Mouse (Mus musculus) heart, adult 11 months (tissue): ENCODE measurements at regions not wholly inside any gene's neighbourhood (a gene's known extent, or its start where the extent isn't known, plus 50 kb on each side); places are given as distances from the start of the nearest gene placed in this dataset.

Experiments used
- DNase-seq: peaks from one replicate; pipeline ENCODE4 v3.0.0; 2022

DNA sequence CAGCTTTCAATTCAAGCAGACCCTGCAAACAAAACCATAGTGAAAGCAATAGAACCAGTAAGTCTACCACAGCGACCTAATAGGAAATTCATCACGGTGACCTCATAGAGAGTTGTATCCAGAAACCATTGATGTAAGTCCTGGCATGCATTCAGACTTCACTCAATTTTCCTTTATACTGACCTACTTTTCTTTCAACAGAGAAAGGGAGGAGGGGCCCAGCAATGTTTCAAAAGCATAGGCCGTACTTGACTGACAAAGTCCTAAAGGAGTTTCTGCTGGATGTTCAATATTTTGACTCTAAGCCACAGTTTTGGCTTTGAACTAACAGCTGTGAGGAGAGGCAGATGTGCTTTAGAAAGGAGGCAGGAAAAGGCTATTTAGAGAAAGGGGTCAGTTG, 88.4 kb downstream of the AI593442 start:
- no peak for DNase-seq

- DNase-seq = no peak
These were observed 105.5 kb downstream of the AI593442 start for GRCm38 (mm10) chr9:52574066-52574465.

- DNase-seq = no peak
These were observed 127.9 kb downstream of the AI593442 start for GRCm38 (mm10) chr9:52551577-52552281.

GRCm38 (mm10) chr9:52546071-52546470, 133.5 kb downstream of the AI593442 start:
- DNase-seq = no peak

- no peak for DNase-seq
These were observed 140.5 kb downstream of the AI593442 start for GRCm38 (mm10) chr9:52539086-52539485.

- DNase-seq = no peak
These were observed 150.1 kb downstream of the AI593442 start for GRCm38 (mm10) chr9:52529444-52529915.

DNA sequence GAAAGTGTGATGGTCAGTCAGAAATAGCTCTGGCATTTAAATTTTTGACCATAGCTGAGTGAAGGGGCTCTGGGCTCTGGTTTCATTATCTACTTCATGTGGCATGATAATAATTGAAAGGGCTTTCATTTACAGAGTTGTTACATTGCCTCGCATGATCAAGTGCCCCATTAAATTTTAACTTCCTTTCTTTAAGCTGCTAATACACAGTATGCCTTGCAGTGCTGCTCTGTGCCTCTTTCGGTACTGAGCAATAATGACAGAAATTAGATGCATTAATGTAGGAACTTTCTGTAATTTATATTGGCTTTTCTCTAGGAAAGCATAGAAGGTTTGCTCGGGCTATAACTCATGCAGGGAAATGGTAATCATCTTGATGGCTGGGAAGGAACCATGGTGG, 179.1 kb downstream of the AI593442 start:
- DNase-seq = no peak

- DNase-seq = no peak
These were observed 183.9 kb downstream of the AI593442 start for GRCm38 (mm10) chr9:52495483-52496270.

DNA sequence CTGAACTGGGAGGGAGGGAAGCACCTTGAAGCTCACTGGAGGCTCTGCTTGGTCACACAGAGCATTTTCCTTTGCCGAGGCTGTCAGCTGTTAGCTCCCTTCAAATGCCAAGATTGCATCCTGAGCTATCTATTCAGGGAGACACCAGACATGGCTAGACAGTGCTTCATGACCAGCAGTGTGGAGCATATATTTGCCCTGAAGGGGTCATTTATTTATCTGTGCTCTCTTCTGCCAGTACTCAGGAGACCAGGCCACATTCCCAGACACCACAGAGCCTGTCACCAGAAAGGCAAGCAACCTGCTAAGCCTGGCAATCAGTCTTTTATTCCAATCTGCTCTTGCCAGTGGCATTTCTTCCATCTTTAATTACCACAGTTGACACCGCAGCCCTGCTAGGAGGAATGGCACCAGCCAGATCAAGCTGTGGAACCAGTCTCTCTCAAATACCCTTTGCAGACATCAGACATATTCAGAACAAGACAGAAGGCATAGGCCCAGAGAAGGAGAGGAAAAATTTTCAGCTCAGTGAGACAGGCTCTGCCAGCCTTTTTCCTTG, 186.6 kb downstream of the AI593442 start:
- DNase-seq = no peak

- no peak for DNase-seq
These were observed 205.9 kb downstream of the AI593442 start for GRCm38 (mm10) chr9:52473555-52474196.

DNA sequence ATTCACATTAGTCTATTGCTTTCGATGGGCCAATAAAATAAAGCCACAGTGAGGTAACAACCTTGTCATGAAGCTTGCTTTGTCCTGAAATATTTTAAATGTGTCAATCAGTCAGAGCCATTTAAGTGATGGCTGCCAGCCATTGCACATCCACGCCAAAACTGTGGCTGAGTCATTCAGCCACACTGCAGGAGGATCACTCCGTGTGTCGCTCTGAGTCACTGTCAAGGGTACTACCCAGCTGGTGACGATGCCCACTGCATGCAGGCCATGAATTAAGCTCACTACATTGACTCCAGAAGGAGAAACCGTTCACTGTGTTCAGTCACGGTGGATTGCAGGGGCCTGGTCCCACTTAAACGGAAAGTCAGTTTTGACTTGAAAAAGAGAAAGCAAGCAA, 206.7 kb downstream of the AI593442 start:
- no peak for DNase-seq

- no peak for DNase-seq
These were observed 221.1 kb downstream of the AI593442 start for GRCm38 (mm10) chr9:52458518-52458917.

GRCm38 (mm10) chr9:52454445-52454844, 225.1 kb downstream of the AI593442 start:
- no peak for DNase-seq

DNA sequence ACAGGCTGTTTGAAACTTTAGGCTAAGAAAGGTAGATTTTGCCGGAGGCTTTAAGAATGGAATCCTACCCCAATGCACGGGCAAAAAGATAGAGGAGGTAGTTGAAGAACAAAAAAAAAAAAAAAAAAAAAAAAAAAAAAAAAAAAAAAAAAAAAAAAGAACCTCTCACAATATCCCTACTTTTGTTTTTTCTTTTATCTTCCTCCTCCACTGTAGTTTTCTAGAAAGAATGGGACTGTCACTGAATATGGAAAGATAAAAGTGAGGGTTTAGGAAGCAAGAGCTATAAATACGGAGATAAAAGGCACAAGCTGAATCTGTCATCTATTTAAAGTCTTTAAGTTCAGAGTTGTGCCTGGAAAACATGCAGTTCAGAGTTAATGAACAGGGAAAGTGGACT, 227.8 kb downstream of the AI593442 start:
- DNase-seq = no peak

DNA sequence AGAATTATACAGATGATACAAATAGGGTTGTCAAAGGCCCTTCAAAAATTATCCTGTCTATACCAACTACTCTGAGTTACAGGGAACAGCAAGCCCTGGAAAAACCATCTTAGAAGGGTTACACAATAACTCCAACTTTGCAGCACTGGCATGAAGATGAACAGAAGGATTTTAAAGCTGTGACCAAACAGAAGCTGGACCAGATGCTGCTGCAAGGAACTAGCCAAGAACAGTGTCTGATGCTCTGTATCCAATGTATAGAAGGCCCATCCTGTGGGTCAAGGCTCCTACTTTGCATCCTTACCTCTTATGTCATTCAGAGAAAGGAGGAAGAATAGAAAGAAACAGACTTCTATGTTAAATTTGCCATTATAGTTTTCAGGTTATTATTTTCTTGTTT, 231.3 kb downstream of the AI593442 start:
- no peak for DNase-seq

- DNase-seq = no peak
These were observed 236.4 kb downstream of the AI593442 start for GRCm38 (mm10) chr9:52443228-52443627.

- DNase-seq = no peak
These were observed 245.4 kb downstream of the AI593442 start for GRCm38 (mm10) chr9:52434215-52434614.

DNA sequence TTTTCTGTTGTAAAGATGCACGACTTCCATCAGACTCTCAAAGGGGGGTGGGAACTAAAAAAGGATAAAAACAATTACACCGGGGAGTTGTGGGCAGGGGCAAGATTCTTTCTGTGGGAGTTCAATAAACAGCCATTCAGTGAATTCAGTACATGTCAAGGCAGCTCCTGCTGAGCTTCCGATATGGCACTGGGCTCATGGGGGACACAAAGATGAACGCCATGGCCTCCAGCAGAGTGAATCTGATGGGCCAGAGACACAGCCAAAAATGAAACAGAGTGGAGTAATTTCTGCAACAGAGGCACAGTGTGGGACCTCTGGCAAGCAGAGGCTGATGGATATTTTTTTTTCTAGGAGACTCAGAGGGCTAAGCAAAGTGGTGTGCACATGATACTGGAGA, 254.2 kb downstream of the AI593442 start:
- no peak for DNase-seq

DNA sequence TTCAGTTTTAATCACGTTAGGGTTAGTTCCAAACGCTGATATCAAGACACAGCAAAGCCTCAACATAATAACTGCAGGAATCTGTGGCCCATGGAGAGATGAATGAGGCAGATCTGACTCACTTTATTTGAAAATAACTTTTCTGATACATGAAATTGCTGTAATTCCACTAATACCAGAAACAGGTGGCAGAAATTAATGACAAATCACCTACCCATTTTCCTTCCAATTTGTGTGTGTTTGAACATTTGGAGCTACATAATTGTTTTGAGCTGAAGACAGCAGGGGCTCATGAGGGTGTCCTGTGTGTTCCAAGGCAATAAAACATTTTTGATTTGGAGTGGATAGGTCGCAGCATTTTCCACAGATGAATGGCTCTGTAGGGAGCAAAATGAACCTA, 254.2 kb upstream of the Zc3h12c start:
- no peak for DNase-seq

DNA sequence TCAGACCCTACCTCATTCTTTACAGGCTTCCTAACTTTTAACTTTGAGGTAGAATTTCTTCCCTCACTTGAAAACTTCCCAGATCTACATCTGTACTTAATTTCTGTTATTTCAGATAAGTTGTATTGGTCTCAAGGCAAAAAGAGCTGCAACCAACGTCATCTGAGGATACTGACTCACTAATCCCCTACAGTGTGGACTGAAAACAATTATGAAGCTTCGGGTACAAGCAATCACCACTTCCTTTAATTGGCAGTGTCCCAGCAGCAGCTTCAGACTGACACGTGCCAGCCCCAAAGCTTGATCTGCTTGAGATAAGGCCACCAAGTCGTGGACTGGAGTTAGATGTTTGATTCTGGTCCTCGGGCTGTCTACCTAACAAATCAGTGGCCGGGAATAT, 247.3 kb upstream of the Zc3h12c start:
- no peak for DNase-seq

- peak; percentile 64 for DNase-seq
These were observed 239.5 kb upstream of the Zc3h12c start for GRCm38 (mm10) chr9:52407841-52408240.

GRCm38 (mm10) chr9:52402496-52402895, 234.1 kb upstream of the Zc3h12c start:
- DNase-seq = no peak

DNA sequence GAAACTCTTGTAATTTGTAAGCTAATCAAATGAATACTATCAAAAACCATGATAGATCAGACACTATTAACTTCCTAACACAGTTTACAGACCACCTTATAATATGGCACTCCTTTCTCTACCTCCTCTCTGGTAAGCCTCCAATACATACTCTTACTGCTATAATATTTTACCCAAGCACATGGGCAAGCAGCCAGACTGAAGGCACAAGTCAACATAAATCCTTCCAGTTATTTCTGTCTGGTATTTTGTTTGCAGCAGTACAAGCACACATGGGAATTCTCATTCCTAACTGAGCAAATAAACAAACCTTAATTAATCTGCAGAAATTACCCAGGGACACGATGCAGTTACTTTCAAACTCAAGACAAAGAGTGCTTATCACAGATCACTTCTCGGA, 210.7 kb upstream of the Zc3h12c start:
- DNase-seq = no peak

GRCm38 (mm10) chr9:52377761-52378160, 209.4 kb upstream of the Zc3h12c start:
- DNase-seq = no peak
